Comparison of ENCODE assay signal across 22 mouse cellular contexts in the genomic region with DNA sequence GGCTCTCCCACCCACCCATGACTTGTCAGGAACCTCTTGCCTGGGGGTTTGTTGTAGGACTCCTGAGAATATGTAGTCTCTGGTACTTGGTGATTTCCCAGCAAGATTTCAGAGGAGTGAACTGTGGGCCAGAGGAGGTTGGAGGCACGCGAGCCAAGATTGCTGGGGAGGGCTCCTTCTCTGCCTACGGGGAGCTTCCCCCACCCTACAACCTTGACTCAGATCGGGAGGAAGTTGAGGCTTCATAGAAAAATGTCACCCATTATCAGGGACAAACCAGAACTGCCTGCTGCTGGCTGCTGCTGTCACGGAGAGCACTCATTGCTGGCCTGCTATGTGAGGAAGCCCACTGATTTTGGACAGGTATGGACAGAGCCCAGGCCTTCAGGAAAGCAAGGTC. TPM values are rescaled to one million over a fixed set of nuclear protein-coding genes. Genes with fewer than 3 reads are reported as not detected.
DNase-seq lines count a peak whose midpoint lies in the region; ATAC-seq lines count a peak whose summit lies in the region.
"Had no signal": no experiment of that assay in that cellular context is flagged by ENCODE, and none has a peak within 500 bp of the region (broad histone marks: within the 10 kb centered on the region; RNA-seq: fewer than 3 reads in every experiment).

No protein-coding gene starts in this region.

- H3K4me3 ChIP-seq in hindbrain, embryonic 15.5 days = no peak overlapping the region
- no peak overlapping the region for H3K4me3 ChIP-seq in hindbrain, embryonic 12.5 days
- H3K4me3 ChIP-seq: limb, embryonic 15.5 days; midbrain, embryonic 13.5 days had no signal

- no peak overlapping the region for H3K9ac ChIP-seq in hindbrain, embryonic 15.5 days
- no peak overlapping the region for H3K9ac ChIP-seq in hindbrain, embryonic 12.5 days
- H3K9ac ChIP-seq: limb, embryonic 15.5 days; liver, postnatal 0 days; midbrain, embryonic 13.5 days had no signal

- H3K36me3 ChIP-seq in hindbrain, embryonic 15.5 days = no peaks in the 10 kb centered on the region
- no peaks in the 10 kb centered on the region for H3K36me3 ChIP-seq in hindbrain, embryonic 12.5 days
- H3K36me3 ChIP-seq: limb, embryonic 15.5 days; midbrain, embryonic 13.5 days had no signal

- H3K27ac ChIP-seq in hindbrain, embryonic 15.5 days (replicated peaks) = no peak overlapping the region
- H3K27ac ChIP-seq in hindbrain, embryonic 12.5 days = no peak overlapping the region
- H3K27ac ChIP-seq: limb, embryonic 15.5 days; midbrain, embryonic 13.5 days had no signal

- 78% methylated on average over 5 of the region's 5 CpGs for WGBS in hindbrain, embryonic 15.5 days
- 86% methylated on average over 5 of the region's 5 CpGs for WGBS in hindbrain, embryonic 12.5 days

- 0 out of 2 replicates have a peak, but pooled peaks have one; percentile 3 for ATAC-seq in hindbrain, embryonic 15.5 days (ENCODE audit: low FRiP score, low read depth)
- no peak for ATAC-seq in hindbrain, embryonic 12.5 days (ENCODE audit: low FRiP score)
- ATAC-seq in common myeloid progenitor, adult 5-6 weeks (replicated peaks; ENCODE audit: low read depth, poor library complexity, severe bottlenecking) = peak; percentile 46
- no peak for ATAC-seq in megakaryocyte-erythroid progenitor cell, adult 5-6 weeks (replicated peaks; ENCODE audit: low FRiP score, low TSS enrichment, poor library complexity, severe bottlenecking)
- ATAC-seq: intestine, embryonic 16.5 days; liver, postnatal 0 days had no signal

- H3K9me3 ChIP-seq in hindbrain, embryonic 15.5 days = no peaks in the 10 kb centered on the region
- H3K9me3 ChIP-seq in hindbrain, embryonic 12.5 days (replicated peaks) = no peaks in the 10 kb centered on the region
- H3K9me3 ChIP-seq: limb, embryonic 15.5 days; midbrain, embryonic 13.5 days had no signal

- H3K27me3 ChIP-seq in hindbrain, embryonic 15.5 days = no peaks in the 10 kb centered on the region
- H3K27me3 ChIP-seq in hindbrain, embryonic 12.5 days = no peaks in the 10 kb centered on the region
- H3K27me3 ChIP-seq: limb, embryonic 15.5 days; midbrain, embryonic 13.5 days had no signal

- peak; percentile 43 for DNase-seq in adrenal gland, adult 2 months
- no peak for DNase-seq in adrenal gland, postnatal 14 days
- peak; percentile 50 for DNase-seq in 416B (ENCODE audit: low read depth)
- DNase-seq in gastrocnemius, adult 18-20 months (ENCODE audit: low spot score) = no peak
- DNase-seq: cerebellum, postnatal 25 days; gastrocnemius, postnatal 36 days; heart, postnatal 4 days; kidney, postnatal 10 days; layer of hippocampus, adult 9-11 months; liver, postnatal 0 days; lung, postnatal 4 days; right cerebral cortex, adult 18-20 months had no signal

- H3K4me1 ChIP-seq in hindbrain, embryonic 15.5 days (replicated peaks) = 0 out of 2 replicates have a peak, but pooled peaks cover 4% of the 10 kb centered on the region
- no peaks in the 10 kb centered on the region for H3K4me1 ChIP-seq in hindbrain, embryonic 12.5 days

- no peak overlapping the region for H3K4me2 ChIP-seq in hindbrain, embryonic 15.5 days
- no peak overlapping the region for H3K4me2 ChIP-seq in hindbrain, embryonic 12.5 days (replicated peaks)
- H3K4me2 ChIP-seq: limb, embryonic 15.5 days; midbrain, embryonic 13.5 days had no signal

RNA-seq across cellular contexts. Expression of a gene that starts 3.5 kb away (rescaled TPM):
- 1 to 10 TPM; 4.3 to 4.4 TPM for total RNA-seq in adrenal gland, adult 2 months (2021)
- 0.98 and 1.2 TPM in 2 replicates for polyA plus RNA-seq in adrenal gland, adult 2 months (2012; rRNA removed)
- 3.0 and 3.4 TPM in 2 replicates for total RNA-seq in adrenal gland, postnatal 14 days (2021)
- 0.17 and 0.25 TPM in 2 replicates for polyA plus RNA-seq in hindbrain, embryonic 15.5 days (2015; fragmentation: Nextera tagmentation; extraction: Ambion mirVana)
- polyA plus RNA-seq in hindbrain, embryonic 12.5 days (2016; fragmentation: Nextera tagmentation; extraction: Ambion mirVana) = 0.09 TPM in 1 of 2 replicates, not detected in the other
- total RNA-seq in common myeloid progenitor, adult 5-6 weeks (2017) = not detected in 2 replicates
- total RNA-seq in gastrocnemius, adult 18-20 months (2021) = not detected
- total RNA-seq in megakaryocyte-erythroid progenitor cell, adult 5-6 weeks (2014; fragmentation: Nextera tagmentation) = 0.72 TPM in 1 of 2 replicates, not detected in the other
- total RNA-seq in megakaryocyte-erythroid progenitor cell, adult 5-6 weeks (2017) = not detected in 2 replicates
- total RNA-seq: gastrocnemius, postnatal 36 days; heart, postnatal 4 days had no signal
- polyA plus RNA-seq: embryonic facial prominence, embryonic 11.5 days had no signal

RNA-seq across cellular contexts. Expression of a gene that starts 29.0 kb away (rescaled TPM):
- total RNA-seq in adrenal gland, adult 2 months (2021) = under 1 TPM in 1 of 2 experiments, not detected in 1; 0.24 TPM
- 0.10 TPM in 1 of 2 replicates, not detected in the other for polyA plus RNA-seq in adrenal gland, adult 2 months (2012; rRNA removed)
- total RNA-seq in adrenal gland, postnatal 14 days (2021) = 0.15 TPM in 1 of 2 replicates, not detected in the other
- polyA plus RNA-seq in hindbrain, embryonic 15.5 days (2015; fragmentation: Nextera tagmentation; extraction: Ambion mirVana) = 7.1 and 7.7 TPM in 2 replicates
- 1.3 and 1.6 TPM in 2 replicates for polyA plus RNA-seq in hindbrain, embryonic 12.5 days (2016; fragmentation: Nextera tagmentation; extraction: Ambion mirVana)
- total RNA-seq in common myeloid progenitor, adult 5-6 weeks (2017) = not detected in 2 replicates
- total RNA-seq in gastrocnemius, adult 18-20 months (2021) = under 1 TPM; 0.27 to 0.36 TPM
- total RNA-seq in megakaryocyte-erythroid progenitor cell, adult 5-6 weeks (2014; fragmentation: Nextera tagmentation) = not detected in 2 replicates
- total RNA-seq in megakaryocyte-erythroid progenitor cell, adult 5-6 weeks (2017) = not detected in 2 replicates
- total RNA-seq: gastrocnemius, postnatal 36 days; heart, postnatal 4 days had no signal
- polyA plus RNA-seq: embryonic facial prominence, embryonic 11.5 days had no signal

RNA-seq across cellular contexts. Expression of a gene that starts 59.3 kb away (rescaled TPM):
- total RNA-seq in adrenal gland, adult 2 months (2021) = not detected
- polyA plus RNA-seq in adrenal gland, adult 2 months (2012; rRNA removed) = not detected in 2 replicates
- not detected in 2 replicates for total RNA-seq in adrenal gland, postnatal 14 days (2021)
- polyA plus RNA-seq in hindbrain, embryonic 15.5 days (2015; fragmentation: Nextera tagmentation; extraction: Ambion mirVana) = 0.32 and 0.87 TPM in 2 replicates
- polyA plus RNA-seq in hindbrain, embryonic 12.5 days (2016; fragmentation: Nextera tagmentation; extraction: Ambion mirVana) = 0.25 TPM in 1 of 2 replicates, not detected in the other
- not detected in 2 replicates for total RNA-seq in common myeloid progenitor, adult 5-6 weeks (2017)
- not detected for total RNA-seq in gastrocnemius, adult 18-20 months (2021)
- not detected in 2 replicates for total RNA-seq in megakaryocyte-erythroid progenitor cell, adult 5-6 weeks (2014; fragmentation: Nextera tagmentation)
- not detected in 2 replicates for total RNA-seq in megakaryocyte-erythroid progenitor cell, adult 5-6 weeks (2017)
- total RNA-seq: adrenal gland, postnatal 4 days; ES-E14; gastrocnemius, postnatal 36 days; heart, postnatal 4 days had no signal
- polyA plus RNA-seq: embryonic facial prominence, embryonic 11.5 days; intestine, embryonic 16.5 days; limb, embryonic 15.5 days; midbrain, embryonic 13.5 days had no signal

Comparison
In these comparisons a context has a peak if more than half of its experiments do, and no peak if none do; other contexts are left out.
1. DNase-seq: peak in adrenal gland, adult 2 months (single experiment) and 416B (single experiment); none in adrenal gland, postnatal 14 days (single experiment) and gastrocnemius, adult 18-20 months (single experiment).
2. ATAC-seq: peak in hindbrain, embryonic 15.5 days (single experiment) and common myeloid progenitor, adult 5-6 weeks (single experiment); none in hindbrain, embryonic 12.5 days (single experiment) and megakaryocyte-erythroid progenitor cell, adult 5-6 weeks (single experiment).